Mouse (Mus musculus) heart, embryonic 14.5 days (tissue): ENCODE measurements at regions not wholly inside any gene's neighbourhood (a gene's known extent, or its start where the extent isn't known, plus 50 kb on each side); places are given as distances from the start of the nearest gene placed in this dataset. TPM values are rescaled to one million over a fixed set of nuclear protein-coding genes. Genes with fewer than 3 reads are reported as not detected.

Experiments
- microRNA-seq: library from miRNA; unstranded; fragments of <30 nt; microRNA quantifications from one replicate; pipeline ENCODE4, GENCODE M21; 2016

Small RNAs in the stretch of these regions (microRNA-seq; reads per million reads assigned to microRNA genes)
- gene Gm22825 (not detected), gene Gm23646 (not detected)
